Mouse (Mus musculus) bone marrow macrophage, adult 2 months (primary cell): ENCODE data around the gene Triap1.

ENCODE experiments used
- CTCF ChIP-seq: IDR thresholded peaks from 2 replicates; pipeline ENCODE4 v1.5.1; 2012; ENCODE audit warnings: low read depth, mild to moderate bottlenecking, low read length, moderate library complexity
- POLR2A ChIP-seq: IDR thresholded peaks from 2 replicates; pipeline ENCODE4 v1.6.1; 2012; ENCODE audit warnings: mild to moderate bottlenecking, low read depth, low read length, borderline replicate concordance

DNA sequence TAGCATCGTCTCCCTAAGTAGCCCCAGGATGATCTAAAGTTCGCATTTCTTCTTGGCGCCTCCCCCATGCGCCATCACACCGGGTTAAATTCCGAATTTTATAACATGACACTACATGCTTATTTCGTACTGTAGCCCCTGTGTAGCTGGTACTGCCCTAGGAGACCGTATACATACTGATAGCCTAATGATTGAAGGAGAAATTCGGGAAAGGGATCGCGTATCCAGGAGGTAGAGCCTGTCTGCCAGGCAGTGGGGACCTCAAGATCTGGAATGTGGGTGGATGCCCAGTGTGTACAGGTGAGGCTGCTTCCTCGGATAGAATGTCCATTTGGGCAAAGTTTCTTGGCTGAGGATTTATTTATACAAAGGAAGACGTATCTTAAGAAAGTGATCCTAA is 39.4 kb upstream of the Triap1 start:
- no peak for TF ChIP-seq CTCF
- no peak for TF ChIP-seq POLR2A
